Mouse (Mus musculus): ENCODE data around the gene Insr. TPM values are rescaled to one million over a fixed set of nuclear protein-coding genes. Genes with fewer than 3 reads are reported as not detected.

Gene Insr
- polyA plus RNA-seq, 1 experiment: 24.0 TPM

GRCm38 (mm10) chr8:3239641-3240040, 39.8 kb downstream of the Insr start:
- TF ChIP-seq POLR2A (IDR thresholded peaks at IDR 0.05; ENCODE audit: borderline replicate concordance, low read depth, low read length) (no peak), CTCF (IDR thresholded peaks at IDR 0.05; ENCODE audit: low read depth, low read length) (no peak)
- Histone ChIP-seq H3K4me3 (ENCODE audit: insufficient read depth, low read length) (no peak overlapping the region), H3K27ac (ENCODE audit: insufficient read depth, low read depth, low read length) (no peak overlapping the region), H3K4me1 (ENCODE audit: control insufficient read depth, insufficient read depth, low read length) (peaks cover 26% of the 10 kb centered on the region)

- Histone ChIP-seq H3K4me3 (ENCODE audit: insufficient read depth, low read length) (no peak overlapping the region), H3K4me1 (ENCODE audit: control insufficient read depth, insufficient read depth, low read length) (peaks cover 22% of the 10 kb centered on the region), H3K27ac (ENCODE audit: insufficient read depth, low read depth, low read length) (no peak overlapping the region)
- TF ChIP-seq CTCF (IDR thresholded peaks at IDR 0.05; ENCODE audit: low read depth, low read length) (no peak), POLR2A (IDR thresholded peaks at IDR 0.05; ENCODE audit: borderline replicate concordance, low read depth, low read length) (no peak)
Measured at GRCm38 (mm10) chr8:3238792-3239191, 40.6 kb downstream of the Insr start.

- TF ChIP-seq POLR2A (IDR thresholded peaks at IDR 0.05; ENCODE audit: borderline replicate concordance, low read depth, low read length): no peak
- no peak for TF ChIP-seq CTCF (IDR thresholded peaks at IDR 0.05; ENCODE audit: low read depth, low read length)
- Histone ChIP-seq H3K27ac (ENCODE audit: insufficient read depth, low read depth, low read length) (no peak overlapping the region), H3K4me3 (ENCODE audit: insufficient read depth, low read length) (no peak overlapping the region), H3K4me1 (ENCODE audit: control insufficient read depth, insufficient read depth, low read length) (peaks cover 21% of the 10 kb centered on the region)
Measured at GRCm38 (mm10) chr8:3237319-3237718, 42.1 kb downstream of the Insr start.

- Histone ChIP-seq H3K27ac (ENCODE audit: insufficient read depth, low read depth, low read length) (no peak overlapping the region), H3K4me3 (ENCODE audit: insufficient read depth, low read length) (no peak overlapping the region), H3K4me1 (ENCODE audit: control insufficient read depth, insufficient read depth, low read length) (peaks cover 18% of the 10 kb centered on the region)
- TF ChIP-seq POLR2A (IDR thresholded peaks at IDR 0.05; ENCODE audit: borderline replicate concordance, low read depth, low read length): no peak
- TF ChIP-seq CTCF (IDR thresholded peaks at IDR 0.05; ENCODE audit: low read depth, low read length): no peak
Measured at GRCm38 (mm10) chr8:3236277-3236676, 43.1 kb downstream of the Insr start.

GRCm38 (mm10) chr8:3234569-3234968, 44.8 kb downstream of the Insr start:
- TF ChIP-seq POLR2A (IDR thresholded peaks at IDR 0.05; ENCODE audit: borderline replicate concordance, low read depth, low read length): no peak
- TF ChIP-seq CTCF (IDR thresholded peaks at IDR 0.05; ENCODE audit: low read depth, low read length): no peak
- H3K4me3 ChIP-seq (ENCODE audit: insufficient read depth, low read length): no peak overlapping the region
- H3K4me1 ChIP-seq (ENCODE audit: control insufficient read depth, insufficient read depth, low read length): peaks cover 15% of the 10 kb centered on the region
- H3K27ac ChIP-seq (ENCODE audit: insufficient read depth, low read depth, low read length): no peak overlapping the region

GRCm38 (mm10) chr8:3232601-3233000, 46.8 kb downstream of the Insr start:
- H3K27ac ChIP-seq (ENCODE audit: insufficient read depth, low read depth, low read length): no peak overlapping the region
- no peak for TF ChIP-seq CTCF (IDR thresholded peaks at IDR 0.05; ENCODE audit: low read depth, low read length)
- TF ChIP-seq POLR2A (IDR thresholded peaks at IDR 0.05; ENCODE audit: borderline replicate concordance, low read depth, low read length): no peak
- peaks cover 12% of the 10 kb centered on the region for H3K4me1 ChIP-seq (ENCODE audit: control insufficient read depth, insufficient read depth, low read length)
- no peak overlapping the region for H3K4me3 ChIP-seq (ENCODE audit: insufficient read depth, low read length)

- TF ChIP-seq POLR2A (IDR thresholded peaks at IDR 0.05; ENCODE audit: borderline replicate concordance, low read depth, low read length) (no peak), CTCF (IDR thresholded peaks at IDR 0.05; ENCODE audit: low read depth, low read length) (no peak)
- H3K27ac ChIP-seq (ENCODE audit: insufficient read depth, low read depth, low read length): no peak overlapping the region
- no peak overlapping the region for H3K4me3 ChIP-seq (ENCODE audit: insufficient read depth, low read length)
- peaks cover 11% of the 10 kb centered on the region for H3K4me1 ChIP-seq (ENCODE audit: control insufficient read depth, insufficient read depth, low read length)
Measured at GRCm38 (mm10) chr8:3230118-3231060, 49.0 kb downstream of the Insr start.

- Histone ChIP-seq H3K4me1 (ENCODE audit: control insufficient read depth, insufficient read depth, low read length) (peaks cover 17% of the 10 kb centered on the region), H3K4me3 (ENCODE audit: insufficient read depth, low read length) (no peak overlapping the region), H3K27ac (ENCODE audit: insufficient read depth, low read depth, low read length) (no peak overlapping the region)
- no peak for TF ChIP-seq CTCF (IDR thresholded peaks at IDR 0.05; ENCODE audit: low read depth, low read length)
- no peak for TF ChIP-seq POLR2A (IDR thresholded peaks at IDR 0.05; ENCODE audit: borderline replicate concordance, low read depth, low read length)
Measured at GRCm38 (mm10) chr8:3227423-3227822, 52.0 kb downstream of the Insr start.

GRCm38 (mm10) chr8:3225731-3226130, 53.7 kb downstream of the Insr start:
- Histone ChIP-seq H3K4me1 (ENCODE audit: control insufficient read depth, insufficient read depth, low read length) (peaks cover 22% of the 10 kb centered on the region), H3K27ac (ENCODE audit: insufficient read depth, low read depth, low read length) (no peak overlapping the region), H3K4me3 (ENCODE audit: insufficient read depth, low read length) (no peak overlapping the region)
- TF ChIP-seq POLR2A (IDR thresholded peaks at IDR 0.05; ENCODE audit: borderline replicate concordance, low read depth, low read length): no peak
- TF ChIP-seq CTCF (IDR thresholded peaks at IDR 0.05; ENCODE audit: low read depth, low read length): no peak

GRCm38 (mm10) chr8:3225184-3225583, 54.2 kb downstream of the Insr start:
- TF ChIP-seq CTCF (IDR thresholded peaks at IDR 0.05; ENCODE audit: low read depth, low read length): no peak
- TF ChIP-seq POLR2A (IDR thresholded peaks at IDR 0.05; ENCODE audit: borderline replicate concordance, low read depth, low read length): no peak
- H3K27ac ChIP-seq (ENCODE audit: insufficient read depth, low read depth, low read length): no peak overlapping the region

More at GRCm38 (mm10) chr8:3225184-3225583, 54.2 kb downstream of the Insr start:
- no peak overlapping the region for H3K4me3 ChIP-seq (ENCODE audit: insufficient read depth, low read length)
- peaks cover 26% of the 10 kb centered on the region for H3K4me1 ChIP-seq (ENCODE audit: control insufficient read depth, insufficient read depth, low read length)
